Mouse (Mus musculus): ENCODE measurements around the gene Eefsec.

Gene Eefsec

DNA sequence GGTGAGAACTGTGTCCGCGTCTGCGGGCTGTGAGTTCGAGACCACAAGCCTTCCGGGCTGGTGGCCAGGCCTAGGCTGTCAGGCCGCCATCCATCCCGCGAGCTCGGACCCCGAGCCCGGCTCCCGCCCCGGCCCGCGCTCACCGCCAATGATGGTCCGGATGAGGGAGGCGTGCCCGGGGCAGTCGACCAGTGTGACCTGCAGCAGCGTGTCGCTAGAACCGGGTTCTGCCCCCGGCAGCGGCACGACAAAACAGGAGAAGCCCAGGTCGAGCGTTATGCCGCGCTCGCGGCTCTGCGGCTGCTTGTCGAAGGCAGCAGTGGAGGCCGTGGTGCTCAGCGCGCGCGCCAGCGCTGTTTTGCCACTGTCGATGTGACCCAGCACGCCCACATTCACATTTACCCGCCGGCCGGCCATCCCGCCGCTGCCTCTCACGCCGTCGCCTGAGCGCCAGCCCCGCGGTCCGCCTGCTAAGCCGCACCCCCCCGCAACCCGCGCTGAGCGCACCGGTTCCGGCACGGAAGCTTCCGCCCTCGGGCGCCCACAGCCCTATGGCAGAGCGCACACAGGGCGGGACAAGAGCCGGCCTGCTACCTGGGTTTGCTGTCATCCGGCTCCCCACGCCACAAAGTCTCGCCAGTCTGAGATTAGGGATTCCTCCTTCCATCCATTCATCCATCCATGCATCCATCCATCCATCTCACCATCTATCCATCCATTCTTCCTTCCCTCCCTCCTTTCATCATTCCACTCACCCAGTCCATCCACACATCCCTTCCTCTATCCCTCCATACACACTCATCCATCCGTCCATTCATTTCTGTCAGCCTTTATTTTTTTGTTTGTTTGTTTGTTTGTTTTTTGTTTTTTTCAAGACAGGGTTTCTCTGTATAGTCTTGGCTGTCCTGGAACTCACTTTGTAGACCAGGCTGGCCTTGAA is at the start of gene Eefsec:
TSS of gene Eefsec (minus strand) at position 477 of the 940 bp plus-strand sequence.
- peak; percentile 82 to 90 for DNase-seq

GRCm38 (mm10) chr6:88493712-88494111 is 47.4 kb upstream of the Eefsec start:
- DNase-seq = no peak

DNA sequence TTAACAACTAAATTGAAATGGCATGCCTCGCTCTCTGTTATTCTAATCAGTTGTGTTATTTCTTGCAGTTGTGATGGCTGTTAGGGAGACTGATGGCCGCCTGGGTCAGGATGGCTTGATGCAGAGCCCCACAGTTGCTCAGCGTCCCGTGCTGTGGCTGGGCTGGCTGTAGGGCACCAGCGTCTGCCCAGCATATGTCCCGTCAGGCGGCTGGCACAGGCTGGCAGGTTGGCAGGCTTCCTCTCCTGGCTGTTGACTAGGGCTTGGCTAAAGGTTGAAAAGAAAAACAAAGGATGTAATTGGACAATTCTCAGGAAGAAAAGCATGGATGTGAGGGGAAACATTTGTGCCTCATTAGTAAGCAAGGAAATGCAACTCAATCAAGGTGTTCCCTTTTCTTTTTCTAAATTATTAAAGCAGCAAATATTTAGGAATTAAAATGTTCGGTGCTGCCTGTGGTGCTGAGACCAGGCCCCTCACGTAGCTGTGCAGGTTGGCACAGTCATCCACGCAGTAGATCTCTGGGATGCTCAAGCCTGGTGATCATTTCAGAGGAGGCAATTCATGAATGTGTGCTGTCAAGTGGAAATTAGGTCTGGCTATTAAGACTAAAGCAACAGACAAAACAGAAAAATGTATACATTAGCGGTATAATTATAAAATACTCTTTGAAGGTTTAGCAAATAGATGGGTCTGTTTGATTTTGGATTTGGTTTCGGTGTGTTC is 44.5 kb upstream of the Eefsec start:
- peak; percentile 95 for DNase-seq

- DNase-seq = no peak
These were observed 43.5 kb upstream of the Eefsec start for GRCm38 (mm10) chr6:88489834-88490233.

- no peak for DNase-seq
These were observed 42.7 kb upstream of the Eefsec start for GRCm38 (mm10) chr6:88489026-88489425.

DNA sequence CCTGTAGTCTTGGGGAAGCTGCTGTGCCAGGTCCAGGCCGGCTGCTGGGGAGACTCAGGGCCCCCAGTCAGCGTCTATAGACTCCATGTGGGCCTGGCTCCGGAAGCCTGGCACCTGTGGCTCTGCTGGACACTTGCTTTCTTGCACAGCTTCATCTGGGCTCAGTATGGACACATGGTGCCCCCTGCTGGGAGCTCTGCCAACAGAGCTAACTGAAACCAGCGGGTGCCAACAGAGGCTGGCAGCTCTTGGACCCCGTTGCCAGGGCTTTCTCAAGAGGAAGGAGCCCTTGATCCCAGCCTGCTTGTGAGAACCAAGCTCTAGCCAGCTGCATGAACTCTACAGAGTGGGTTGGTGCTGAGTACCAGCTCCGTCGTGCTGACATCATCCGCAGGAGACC is 40.6 kb upstream of the Eefsec start:
- peak; percentile 57 to 61 for DNase-seq

GRCm38 (mm10) chr6:88485378-88485777 is 39.0 kb upstream of the Eefsec start:
- no peak for DNase-seq

DNA sequence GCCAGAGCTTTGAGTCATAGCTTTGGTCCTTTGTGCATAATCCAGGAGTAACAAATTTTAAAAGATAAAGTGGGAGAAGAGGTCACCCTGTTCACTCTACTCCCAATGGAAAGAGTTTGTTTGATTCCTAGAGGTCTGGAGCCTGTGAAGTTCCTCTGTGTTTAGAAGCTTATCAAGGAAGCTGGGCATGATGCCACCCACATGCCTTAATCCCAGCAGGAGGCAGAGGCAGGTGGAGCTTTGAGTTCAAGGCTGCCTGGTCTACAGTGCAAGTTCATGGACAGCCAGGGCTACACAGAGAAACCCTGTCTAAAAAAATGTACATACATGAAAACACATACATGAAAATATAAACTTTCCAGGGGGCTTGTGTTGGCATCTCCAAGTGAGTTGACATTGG is 37.6 kb upstream of the Eefsec start:
- DNase-seq = peak in 1 of 2 experiments; percentile 40

- peak; percentile 82 to 88 for DNase-seq
These were observed 36.8 kb upstream of the Eefsec start for GRCm38 (mm10) chr6:88483111-88483510.

DNA sequence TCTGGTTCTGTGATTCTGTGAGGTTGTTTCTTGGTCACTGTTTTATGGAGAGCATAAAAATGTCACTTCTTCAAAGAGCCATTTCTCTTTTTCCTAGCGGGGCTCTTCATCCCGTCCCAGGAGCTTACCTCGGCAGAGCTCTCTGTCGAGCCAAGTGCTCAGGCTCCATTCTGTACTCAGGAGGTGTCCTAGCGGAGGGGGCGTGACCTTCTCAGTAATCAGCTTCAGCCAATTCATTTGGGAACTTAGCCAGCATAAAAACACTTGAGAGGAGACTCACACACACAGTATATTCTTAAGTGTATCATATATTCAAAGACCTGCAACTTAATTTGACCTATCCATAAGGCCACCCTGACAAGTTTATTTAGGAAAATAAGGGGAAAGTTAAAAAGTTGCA is 34.1 kb upstream of the Eefsec start:
- DNase-seq = no peak

- DNase-seq = no peak
These were observed 23.5 kb upstream of the Eefsec start for GRCm38 (mm10) chr6:88469878-88470277.

DNA sequence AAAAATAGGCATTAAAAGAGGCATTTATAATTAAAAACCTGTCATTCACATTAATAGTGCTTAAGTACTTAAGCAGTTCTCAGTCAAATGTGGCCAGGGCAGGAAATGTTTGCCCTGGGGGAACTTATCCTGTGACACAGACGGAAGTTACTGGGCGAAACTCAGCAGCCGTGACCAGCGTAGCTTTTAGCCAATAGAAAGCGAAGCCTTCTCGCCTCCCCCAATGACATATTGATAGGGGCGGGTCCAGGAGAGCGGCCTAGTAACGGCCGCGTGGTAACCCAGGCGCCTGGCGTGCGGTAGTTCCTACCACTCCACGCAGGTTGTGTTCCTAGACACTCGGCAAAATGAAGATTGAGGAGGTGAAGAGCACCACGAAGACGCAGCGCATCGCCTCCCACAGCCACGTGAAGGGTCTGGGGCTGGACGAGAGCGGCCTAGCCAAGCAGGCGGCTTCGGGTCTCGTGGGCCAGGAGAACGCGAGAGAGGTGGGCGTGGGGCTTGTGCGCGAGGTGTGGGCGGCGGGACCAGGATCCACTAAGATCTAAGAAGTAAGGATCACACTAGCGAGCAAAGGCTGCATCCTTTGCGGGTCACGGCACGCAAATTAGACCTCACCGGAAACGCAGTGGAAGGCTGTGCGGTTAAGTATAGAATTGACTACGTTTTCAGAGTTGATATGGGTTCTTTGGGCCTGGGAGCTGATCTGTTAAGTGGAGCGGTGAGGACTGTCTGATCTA is 19.0 kb upstream of the Eefsec start, which contains the start of gene Ruvbl1:
TSS of gene Ruvbl1 (plus strand) at position 229 of the 740 bp plus-strand sequence.
- DNase-seq = peak; percentile 88 to 95

GRCm38 (mm10) chr6:88454545-88454944 is 8.2 kb upstream of the Eefsec start:
- no peak for DNase-seq

DNA sequence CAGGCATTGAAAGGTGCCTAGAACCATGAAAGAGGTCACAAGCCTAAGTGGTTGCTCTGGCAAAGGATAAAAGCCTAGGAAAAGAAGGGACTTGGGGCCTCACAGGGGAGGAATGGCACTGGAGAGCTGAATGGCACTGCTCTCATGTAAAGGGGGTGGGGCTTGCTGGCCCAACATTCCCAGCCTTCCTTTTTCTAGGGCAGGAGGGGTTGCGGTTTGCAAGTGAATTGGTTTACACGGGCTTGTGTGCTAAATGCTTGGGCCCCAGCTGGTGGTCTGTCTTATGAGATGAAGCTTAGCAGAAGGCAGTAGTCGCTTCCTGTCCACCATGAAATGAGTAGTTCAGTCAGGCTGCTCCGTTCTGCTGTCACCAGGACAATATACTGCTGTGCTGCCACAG is 1.1 kb upstream of the Eefsec start:
- no peak for DNase-seq

- no peak for DNase-seq
These were observed 678 bp downstream of the Eefsec start for GRCm38 (mm10) chr6:88445661-88446060.

DNA sequence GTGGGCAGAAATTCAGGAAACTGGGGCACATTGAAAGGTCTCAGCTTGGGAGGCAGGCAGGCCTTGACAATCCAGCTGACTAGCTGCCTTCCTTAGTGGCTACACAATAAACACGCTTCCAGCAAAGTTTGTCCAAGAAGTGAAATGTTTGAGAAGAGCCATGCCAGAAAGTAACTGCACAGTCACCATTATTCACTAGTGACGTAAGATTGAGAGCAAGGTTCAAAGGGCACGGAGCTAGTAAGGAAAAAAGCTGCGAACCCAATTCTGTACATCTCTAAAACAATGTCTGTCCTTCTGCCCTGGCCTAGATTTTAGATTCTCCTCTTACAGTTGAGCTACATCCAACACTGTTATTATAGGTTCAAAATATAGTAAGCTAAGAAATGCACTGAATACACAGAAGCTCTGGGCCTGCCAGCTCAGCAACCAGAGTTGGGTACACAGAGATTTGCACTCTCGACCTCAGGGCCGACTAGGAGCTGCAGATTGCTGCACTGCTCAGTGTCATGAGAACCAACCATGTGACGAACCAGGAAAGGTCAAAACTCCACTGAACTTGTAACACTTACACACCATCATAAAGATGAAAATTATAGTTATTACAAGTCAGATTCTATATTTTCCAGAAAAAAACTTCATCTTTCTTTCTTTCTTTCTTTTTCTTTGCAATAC is 2.1 kb downstream of the Eefsec start:
- DNase-seq = no peak

DNA sequence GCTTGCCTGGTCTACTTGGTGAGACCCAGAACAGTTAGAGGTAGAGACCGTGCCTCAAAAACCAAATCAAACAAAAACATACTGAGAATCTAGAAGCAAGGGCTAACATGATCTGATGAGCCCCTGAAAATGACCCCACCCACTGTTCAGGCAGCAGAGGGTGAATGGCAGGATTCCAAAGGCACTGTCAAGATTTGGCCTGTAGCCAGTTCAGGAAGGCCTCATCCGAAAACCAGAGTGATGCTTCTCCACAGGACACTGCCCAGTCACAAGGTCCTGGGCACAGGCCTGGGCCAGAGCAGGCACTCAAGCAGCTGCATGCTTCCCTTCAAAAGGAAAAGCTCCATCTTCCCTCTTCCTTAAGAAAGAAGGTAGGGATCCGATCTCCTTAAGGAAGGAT is 2.9 kb downstream of the Eefsec start:
- no peak for DNase-seq

DNA sequence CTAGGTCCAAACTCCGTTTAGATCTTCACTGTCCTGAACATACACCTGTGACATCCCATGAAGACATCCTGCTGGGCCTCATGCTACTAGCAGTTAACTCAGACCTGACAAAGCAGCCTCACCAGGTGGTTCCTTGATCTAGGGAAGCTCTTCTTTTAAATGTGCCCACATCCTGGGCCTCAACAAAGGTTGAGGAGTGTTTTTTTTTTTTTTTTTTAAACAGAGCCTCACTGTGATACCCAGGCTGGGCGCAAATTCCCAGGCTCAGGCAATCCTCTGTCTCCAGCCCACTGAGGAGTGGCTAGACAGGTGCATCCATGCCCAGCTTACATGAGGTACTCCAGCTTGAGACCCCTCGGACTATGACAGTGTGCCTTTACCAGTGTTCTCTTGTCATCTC is 3.8 kb downstream of the Eefsec start:
- no peak for DNase-seq

- no peak for DNase-seq
These were observed 7.3 kb downstream of the Eefsec start for GRCm38 (mm10) chr6:88439056-88439455.

- no peak for DNase-seq
These were observed 10.7 kb downstream of the Eefsec start for GRCm38 (mm10) chr6:88435609-88436008.

DNA sequence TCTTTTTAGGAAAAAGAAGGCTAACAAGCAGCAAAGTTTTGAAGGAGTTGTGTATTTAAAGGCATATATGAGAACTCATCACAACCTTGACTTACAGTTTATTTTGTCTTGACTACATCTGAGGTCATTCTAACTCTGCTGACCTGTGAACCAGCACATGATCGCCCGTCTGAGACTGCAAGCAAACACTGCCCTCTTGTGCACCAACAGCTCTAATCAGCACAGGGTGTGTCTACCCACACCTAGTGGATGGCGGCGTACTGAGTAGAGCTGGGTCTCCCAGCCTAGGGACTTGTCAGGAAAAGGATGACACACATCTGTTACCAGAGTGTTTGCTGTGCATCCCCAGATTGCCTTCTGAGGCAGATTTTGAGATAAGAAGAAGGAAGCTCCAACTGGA is 15.1 kb downstream of the Eefsec start:
- peak; percentile 20 to 27 for DNase-seq

DNA sequence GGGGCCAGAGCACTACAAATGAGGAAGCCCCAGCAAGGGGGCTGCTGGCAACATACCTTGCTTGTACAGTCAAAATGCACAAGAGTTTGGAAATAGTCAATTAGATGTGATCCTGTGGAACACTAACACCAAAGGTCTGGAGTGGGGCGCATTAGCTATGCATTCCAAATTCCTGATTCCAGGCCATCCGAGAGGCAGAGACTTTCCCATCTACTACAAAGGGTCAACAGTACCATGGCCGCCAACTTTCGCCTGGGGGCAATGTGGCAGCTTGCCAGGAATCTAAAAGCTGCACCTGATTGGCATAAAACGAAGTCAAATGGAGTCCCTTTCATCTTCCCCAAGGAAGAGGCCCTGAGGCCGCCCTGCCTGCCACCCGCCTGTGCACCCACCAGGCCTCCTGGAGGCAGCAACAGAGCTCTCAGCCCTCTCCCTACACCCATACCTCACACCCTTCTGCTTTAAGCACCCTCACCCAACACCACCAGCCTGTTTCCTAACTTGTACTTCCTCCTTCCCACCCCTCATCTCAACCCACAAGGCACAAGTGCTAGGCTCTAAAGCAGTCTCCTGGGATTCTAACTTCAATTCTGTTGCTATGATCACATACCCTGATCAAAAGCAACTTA is 30.1 kb downstream of the Eefsec start:
- no peak for DNase-seq
